Mouse (Mus musculus) hindbrain, embryonic 16.5 days (tissue): ENCODE measurements at regions not wholly inside any gene's neighbourhood (a gene's known extent, or its start where the extent isn't known, plus 50 kb on each side); places are given as distances from the start of the nearest gene placed in this dataset.

Experiments used
- ATAC-seq: fragments of 200-750 bp; cut with Nextera tagmentation; 2 replicates; pipeline ENCODE4 v1.8.0; 2017; ENCODE audit warnings: moderate TSS enrichment, moderate library complexity
- H3K27ac ChIP-seq: fragments of 300-500 bp; sonication (generic); 2 replicates; pipeline ENCODE4 v1.5.1; 2014; ENCODE audit warnings: low read depth, mild to moderate bottlenecking, control low read depth, low read length, moderate library complexity
- H3K27me3 ChIP-seq: fragments of 300-500 bp; sonication (generic); replicated peaks from 2 replicates; pipeline ENCODE4 v1.6.1; 2014; ENCODE audit warnings: low read length; ENCODE audit not compliant: control insufficient read depth, insufficient read depth
- H3K36me3 ChIP-seq: fragments of 300-500 bp; sonication (generic); 2 replicates; pipeline ENCODE4 v1.6.1; 2014; ENCODE audit warnings: mild to moderate bottlenecking, low read length, moderate library complexity, mixed read lengths; ENCODE audit not compliant: control insufficient read depth, insufficient read depth
- H3K4me1 ChIP-seq: fragments of 300-500 bp; sonication (generic); 2 replicates; pipeline ENCODE4 v1.6.1; 2014; ENCODE audit warnings: low read depth, low read length; ENCODE audit not compliant: control insufficient read depth, insufficient read depth
- H3K4me2 ChIP-seq: fragments of 300-500 bp; sonication (generic); 2 replicates; pipeline ENCODE4 v1.6.1; 2014; ENCODE audit warnings: mild to moderate bottlenecking, low read length, control low read depth, moderate library complexity
- H3K4me3 ChIP-seq: fragments of 300-500 bp; sonication (generic); 2 replicates; pipeline ENCODE4 v1.5.1; 2014; ENCODE audit warnings: mild to moderate bottlenecking, low read length, control low read depth, moderate library complexity
- H3K9ac ChIP-seq: fragments of 300-500 bp; sonication (generic); 2 replicates; pipeline ENCODE4 v1.6.1; 2014; ENCODE audit warnings: low read depth, mild to moderate bottlenecking, control low read depth, low read length, moderate library complexity
- H3K9me3 ChIP-seq: fragments of 300-500 bp; sonication (generic); 2 replicates; pipeline ENCODE4 v1.6.1; 2014; ENCODE audit warnings: mild to moderate bottlenecking, low read length, moderate library complexity; ENCODE audit not compliant: control insufficient read depth
- WGBS: fragments of 180-500 bp; shearing (Covaris S2); extraction: QIAGEN DNeasy Blood & Tissue Kit; methylation state at CpG from one replicate; pipeline ENCODE4 v1.1.7; 2014; 5-methylcytosine and 5-hydroxymethylcytosine counted together

- H3K9me3 ChIP-seq = peaks cover 2% of the 10 kb centered on the region
- no peak overlapping the region for H3K9ac ChIP-seq
- H3K4me1 ChIP-seq = no peaks in the 10 kb centered on the region
- no peak overlapping the region for H3K4me3 ChIP-seq
- no peak overlapping the region for H3K4me2 ChIP-seq
- no peaks in the 10 kb centered on the region for H3K36me3 ChIP-seq
- H3K27me3 ChIP-seq = no peaks in the 10 kb centered on the region
- no peak for ATAC-seq
- no peak overlapping the region for H3K27ac ChIP-seq
These were observed 86.9 kb downstream of the Ndufa10 start for GRCm38 (mm10) chr1:92386752-92387151.

GRCm38 (mm10) chr1:92384945-92385344, 88.7 kb downstream of the Ndufa10 start:
- Histone ChIP-seq H3K27me3 (no peaks in the 10 kb centered on the region), H3K4me3 (no peak overlapping the region), H3K9ac (no peak overlapping the region), H3K9me3 (peaks cover 2% of the 10 kb centered on the region), H3K27ac (no peak overlapping the region), H3K4me1 (no peaks in the 10 kb centered on the region), H3K36me3 (no peaks in the 10 kb centered on the region), H3K4me2 (no peak overlapping the region)
- no peak for ATAC-seq

GRCm38 (mm10) chr1:92383749-92384148, 89.9 kb downstream of the Ndufa10 start:
- no peak for ATAC-seq
- Histone ChIP-seq H3K4me2 (no peak overlapping the region), H3K27ac (no peak overlapping the region), H3K36me3 (no peaks in the 10 kb centered on the region), H3K4me1 (peaks cover 6% of the 10 kb centered on the region; the same call in 1 of the 2 replicates), H3K9ac (no peak overlapping the region), H3K27me3 (no peaks in the 10 kb centered on the region), H3K9me3 (peaks cover 2% of the 10 kb centered on the region), H3K4me3 (no peak overlapping the region)
- WGBS = 72% methylated on average over 4 of the region's 4 CpGs

GRCm38 (mm10) chr1:92379510-92379886, 94.2 kb downstream of the Ndufa10 start:
- Histone ChIP-seq H3K9ac (no peak overlapping the region), H3K9me3 (no peaks in the 10 kb centered on the region), H3K4me2 (no peak overlapping the region), H3K4me1 (peaks cover 6% of the 10 kb centered on the region; the same call in 1 of the 2 replicates), H3K36me3 (no peaks in the 10 kb centered on the region), H3K27me3 (no peaks in the 10 kb centered on the region), H3K4me3 (no peak overlapping the region), H3K27ac (peak overlapping the region; percentile 24)
- peak; percentile 15; the same call in 1 of the 2 replicates for ATAC-seq
- WGBS = 67% methylated on average over 3 of the region's 3 CpGs

- no peak overlapping the region for H3K9ac ChIP-seq
- no peaks in the 10 kb centered on the region for H3K27me3 ChIP-seq
- H3K4me1 ChIP-seq = peaks cover 6% of the 10 kb centered on the region; the same call in 1 of the 2 replicates
- H3K4me2 ChIP-seq = no peak overlapping the region
- H3K36me3 ChIP-seq = no peaks in the 10 kb centered on the region
- H3K9me3 ChIP-seq = no peaks in the 10 kb centered on the region
- H3K27ac ChIP-seq = peak overlapping the region; percentile 24; the same call in 1 of the 2 replicates
- peak; percentile 55 for ATAC-seq
- 59% methylated on average over 8 of the region's 8 CpGs for WGBS
- H3K4me3 ChIP-seq = no peak overlapping the region
These were observed 94.7 kb downstream of the Ndufa10 start for GRCm38 (mm10) chr1:92378741-92379509.

- H3K27me3 ChIP-seq = no peaks in the 10 kb centered on the region
- no peak overlapping the region for H3K4me2 ChIP-seq
- H3K36me3 ChIP-seq = no peaks in the 10 kb centered on the region
- ATAC-seq = no peak
- H3K9me3 ChIP-seq = no peaks in the 10 kb centered on the region
- WGBS = 87% methylated on average over 4 of the region's 4 CpGs
- H3K4me3 ChIP-seq = no peak overlapping the region
- no peak overlapping the region for H3K27ac ChIP-seq
- no peak overlapping the region for H3K9ac ChIP-seq
- peaks cover 18% of the 10 kb centered on the region for H3K4me1 ChIP-seq
These were observed 97.2 kb downstream of the Ndufa10 start for GRCm38 (mm10) chr1:92376456-92376855.

- H3K27me3 ChIP-seq = no peaks in the 10 kb centered on the region
- peak overlapping the region; percentile 29; the same call in 1 of the 2 replicates for H3K9ac ChIP-seq
- peak; percentile 38; the same call in 1 of the 2 replicates for ATAC-seq
- H3K36me3 ChIP-seq = no peaks in the 10 kb centered on the region
- peak overlapping the region; percentile 71 for H3K27ac ChIP-seq
- peaks cover 19% of the 10 kb centered on the region for H3K4me1 ChIP-seq
- 66% methylated on average over 5 of the region's 5 CpGs for WGBS
- no peak overlapping the region for H3K4me3 ChIP-seq
- peak overlapping the region; percentile 34; the same call in 1 of the 2 replicates for H3K4me2 ChIP-seq
- H3K9me3 ChIP-seq = no peaks in the 10 kb centered on the region
These were observed 101.3 kb downstream of the Ndufa10 start for GRCm38 (mm10) chr1:92372222-92372990.

GRCm38 (mm10) chr1:92371357-92371981, 102.2 kb downstream of the Ndufa10 start:
- ATAC-seq = peak; percentile 72
- Histone ChIP-seq H3K9me3 (no peaks in the 10 kb centered on the region), H3K4me2 (peak overlapping the region; percentile 34), H3K4me3 (no peak overlapping the region), H3K4me1 (peaks cover 19% of the 10 kb centered on the region), H3K36me3 (no peaks in the 10 kb centered on the region), H3K9ac (0 out of 2 replicates have a peak overlapping the region, but pooled peaks have one; percentile 29), H3K27me3 (no peaks in the 10 kb centered on the region), H3K27ac (peak overlapping the region; percentile 71)
- WGBS = 28% methylated on average over 11 of the region's 11 CpGs

- peak; percentile 16; the same call in 1 of the 2 replicates for ATAC-seq
- Histone ChIP-seq H3K9me3 (no peaks in the 10 kb centered on the region), H3K4me1 (peaks cover 19% of the 10 kb centered on the region), H3K27ac (peak overlapping the region; percentile 71), H3K4me2 (no peak overlapping the region), H3K9ac (no peak overlapping the region), H3K27me3 (no peaks in the 10 kb centered on the region), H3K36me3 (no peaks in the 10 kb centered on the region), H3K4me3 (no peak overlapping the region)
- WGBS = 92% methylated on average over 4 of the region's 4 CpGs
These were observed 102.8 kb downstream of the Ndufa10 start for GRCm38 (mm10) chr1:92370842-92371241.
